9 mouse cellular contexts compared by ENCODE assay signal in the genomic region with DNA sequence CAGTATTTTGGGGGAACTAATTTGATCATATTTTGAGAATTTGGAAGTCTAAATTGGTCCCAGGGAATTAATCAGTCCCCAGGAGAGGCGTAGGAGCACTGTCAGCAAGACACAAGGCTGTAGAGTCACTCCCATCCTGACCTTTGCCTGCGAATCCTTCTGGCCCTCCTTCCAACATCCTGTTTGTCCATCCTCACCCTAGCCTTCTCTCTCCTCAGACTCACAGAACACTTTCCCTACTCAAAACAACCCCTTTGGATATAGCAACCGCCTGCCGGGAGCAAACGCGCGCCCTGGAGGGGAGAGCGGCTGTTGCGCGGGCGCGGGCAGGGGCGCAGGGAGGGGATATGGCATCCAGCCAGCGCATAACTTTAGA. TPM values are rescaled to one million over a fixed set of nuclear protein-coding genes. Genes with fewer than 3 reads are reported as not detected.
DNase-seq lines count a peak whose midpoint lies in the region; ATAC-seq and TF ChIP-seq lines count a peak whose summit lies in the region.
"Had no signal": no experiment of that assay in that cellular context is flagged by ENCODE, and none has a peak within 500 bp of the region (broad histone marks: within the 10 kb centered on the region; RNA-seq: fewer than 3 reads in every experiment).

No protein-coding gene starts in this region.

- peak overlapping the region; percentile 38 for H3K4me3 ChIP-seq in intestine, embryonic 16.5 days (ENCODE audit: low read length)
- peak overlapping the region; percentile 4; the same call in 1 of the 2 replicates for H3K4me3 ChIP-seq in liver, postnatal 0 days (ENCODE audit: low read depth, low read length)
- H3K4me3 ChIP-seq in stomach, embryonic 15.5 days (replicated peaks): peak overlapping the region; percentile 33

- peak; percentile 11 for DNase-seq in layer of hippocampus, adult 11-12 months (ENCODE audit: low spot score)
- no peak for DNase-seq in layer of hippocampus, adult 8-10 months (ENCODE audit: low spot score in 2 of 2)
- peak; percentile 10 for DNase-seq in brain, adult 2 months (ENCODE audit: low read depth, low spot score)
- peak; percentile 94 for DNase-seq in heart, adult 11 months
- DNase-seq in liver, postnatal 0 days: no peak
- DNase-seq in spleen, postnatal 36 days (ENCODE audit: low spot score in 2 of 2): no peak

- H3K36me3 ChIP-seq in intestine, embryonic 16.5 days (ENCODE audit: control insufficient read depth, insufficient read depth, low read length): no peaks in the 10 kb centered on the region
- H3K36me3 ChIP-seq in liver, postnatal 0 days (replicated peaks; ENCODE audit: insufficient read depth, low read length): no peaks in the 10 kb centered on the region
- H3K36me3 ChIP-seq in stomach, embryonic 15.5 days: no peaks in the 10 kb centered on the region

- H3K27me3 ChIP-seq in intestine, embryonic 16.5 days (replicated peaks; ENCODE audit: control insufficient read depth, insufficient read depth, low read length): no peaks in the 10 kb centered on the region
- no peaks in the 10 kb centered on the region for H3K27me3 ChIP-seq in liver, postnatal 0 days (ENCODE audit: insufficient read depth, low read length)
- no peaks in the 10 kb centered on the region for H3K27me3 ChIP-seq in stomach, embryonic 15.5 days (replicated peaks)

- no peak for TF ChIP-seq EP300 in liver, postnatal 0 days (IDR thresholded peaks at IDR 0.05; ENCODE audit: low read depth)

- H3K9ac ChIP-seq in intestine, embryonic 16.5 days (ENCODE audit: low read depth, low read length): peak overlapping the region; percentile 31; the same call in 1 of the 2 replicates
- H3K9ac ChIP-seq in liver, postnatal 0 days (replicated peaks): no peak overlapping the region
- H3K9ac ChIP-seq in stomach, embryonic 15.5 days: peak overlapping the region; percentile 22; the same call in 1 of the 2 replicates

- H3K27ac ChIP-seq in intestine, embryonic 16.5 days (ENCODE audit: low read length): no peak overlapping the region
- no peak overlapping the region for H3K27ac ChIP-seq in liver, postnatal 0 days (ENCODE audit: low read depth)
- H3K27ac ChIP-seq in stomach, embryonic 15.5 days: no peak overlapping the region

- H3K4me1 ChIP-seq in intestine, embryonic 16.5 days (ENCODE audit: control insufficient read depth, insufficient read depth, low read length): no peaks in the 10 kb centered on the region
- H3K4me1 ChIP-seq in liver, postnatal 0 days (ENCODE audit: insufficient read depth): no peaks in the 10 kb centered on the region
- H3K4me1 ChIP-seq in stomach, embryonic 15.5 days: no peaks in the 10 kb centered on the region

- 0 out of 2 replicates have a peak, but pooled peaks have one; percentile 30 for ATAC-seq in intestine, embryonic 16.5 days
- ATAC-seq in liver, postnatal 0 days: no peak
- no peak for ATAC-seq in stomach, embryonic 15.5 days (ENCODE audit: insufficient read depth, low FRiP score, low read depth)

- WGBS in intestine, embryonic 16.5 days: 13% methylated on average over 14 of the region's 14 CpGs
- WGBS in liver, postnatal 0 days (ENCODE audit: insufficient replicate concordance): 30% methylated on average over 14 of the region's 14 CpGs
- WGBS in stomach, embryonic 15.5 days: 23% methylated on average over 14 of the region's 14 CpGs

- no peak for TF ChIP-seq CTCF in liver, postnatal 0 days (IDR thresholded peaks at IDR 0.05; ENCODE audit: low read depth)

- H3K4me2 ChIP-seq in intestine, embryonic 16.5 days (ENCODE audit: low read depth, low read length): peak overlapping the region; percentile 57
- peak overlapping the region; percentile 56 for H3K4me2 ChIP-seq in liver, postnatal 0 days (ENCODE audit: low read depth, low read length)
- H3K4me2 ChIP-seq in stomach, embryonic 15.5 days: peak overlapping the region; percentile 59

- no peaks in the 10 kb centered on the region for H3K9me3 ChIP-seq in intestine, embryonic 16.5 days (ENCODE audit: control insufficient read depth, low read length)
- H3K9me3 ChIP-seq in liver, postnatal 0 days (ENCODE audit: low read length): no peaks in the 10 kb centered on the region
- H3K9me3 ChIP-seq in stomach, embryonic 15.5 days: no peaks in the 10 kb centered on the region

RNA-seq across cellular contexts. Expression of a gene that starts 31.7 kb away (rescaled TPM):
- total RNA-seq in layer of hippocampus, adult 8-10 months (2022): 1 to 10 TPM; 1.1 to 2.2 (median 1.4) TPM
- polyA plus RNA-seq in intestine, embryonic 16.5 days (2015; fragmentation: Nextera tagmentation; extraction: Ambion mirVana): 11.9 and 17.9 TPM in 2 replicates
- 143 and 187 TPM in 2 replicates for polyA plus RNA-seq in liver, postnatal 0 days (2015; fragmentation: Nextera tagmentation; extraction: Ambion mirVana)
- polyA plus RNA-seq in stomach, embryonic 15.5 days (2015; fragmentation: Nextera tagmentation; extraction: Ambion mirVana): 18.5 and 21.5 TPM in 2 replicates
- total RNA-seq: neutrophil, adult 5-6 weeks had no signal

RNA-seq across cellular contexts. Expression of a gene that starts 53.7 kb away (rescaled TPM):
- total RNA-seq in layer of hippocampus, adult 8-10 months (2022): 10 to 100 TPM; 26.5 to 31.7 (median 28.4) TPM
- 12.8 and 14.1 TPM in 2 replicates for polyA plus RNA-seq in intestine, embryonic 16.5 days (2015; fragmentation: Nextera tagmentation; extraction: Ambion mirVana)
- 1.7 and 1.9 TPM in 2 replicates for polyA plus RNA-seq in liver, postnatal 0 days (2015; fragmentation: Nextera tagmentation; extraction: Ambion mirVana)
- 12.1 and 16.2 TPM in 2 replicates for polyA plus RNA-seq in stomach, embryonic 15.5 days (2015; fragmentation: Nextera tagmentation; extraction: Ambion mirVana)

Comparison
In these comparisons a context has a peak if more than half of its experiments do, and no peak if none do; other contexts are left out.
1. DNase-seq: peak in layer of hippocampus, adult 11-12 months (single experiment), brain, adult 2 months (single experiment) and heart, adult 11 months (single experiment); none in layer of hippocampus, adult 8-10 months (0 of 2), liver, postnatal 0 days (single experiment) and spleen, postnatal 36 days (0 of 2).
2. Peak in every context shown above with its lines, with median percentiles within 50 percentile points of each other: H3K4me2 ChIP-seq and H3K4me3 ChIP-seq.